Mouse (Mus musculus): Measurements from ENCODE around the gene Lamb1. TPM values are rescaled to one million over a fixed set of nuclear protein-coding genes. Genes with fewer than 3 reads are reported as not detected.

Gene Lamb1
- polyA plus RNA-seq, 1 experiment from 2014 or later, result 13.2 TPM

GRCm38 (mm10) chr12:31272012-31272735 lies 7.1 kb downstream of the Lamb1 start:
- no peaks in the 10 kb centered on the region for H3K4me1 ChIP-seq (ENCODE audit: control insufficient read depth, insufficient read depth, low read length)
- no peak overlapping the region for H3K4me3 ChIP-seq (ENCODE audit: low read depth, low read length)
- H3K36me3 ChIP-seq (ENCODE audit: control insufficient read depth, insufficient read depth, low read length), result no peaks in the 10 kb centered on the region
- WGBS, result 75% methylated on average over 8 of the region's 8 CpGs
- no peaks in the 10 kb centered on the region for H3K9me3 ChIP-seq (replicated peaks; ENCODE audit: control insufficient read depth, low read length, poor library complexity, severe bottlenecking)
- no peak overlapping the region for H3K27ac ChIP-seq (ENCODE audit: low read length)
- no peak overlapping the region for H3K4me2 ChIP-seq (ENCODE audit: low read length)
- 0 out of 2 replicates have a peak, but pooled peaks cover 3% of the 10 kb centered on the region for H3K27me3 ChIP-seq (ENCODE audit: control insufficient read depth, insufficient read depth, low read depth, low read length)
- no peak for ATAC-seq
- no peak overlapping the region for H3K9ac ChIP-seq (ENCODE audit: low read depth, low read length)

GRCm38 (mm10) chr12:31272846-31273245 lies 7.8 kb downstream of the Lamb1 start:
- Histone ChIP-seq H3K27me3 (ENCODE audit: control insufficient read depth, insufficient read depth, low read depth, low read length) (0 out of 2 replicates have a peak, but pooled peaks cover 1% of the 10 kb centered on the region), H3K4me1 (ENCODE audit: control insufficient read depth, insufficient read depth, low read length) (no peaks in the 10 kb centered on the region), H3K9me3 (replicated peaks; ENCODE audit: control insufficient read depth, low read length, poor library complexity, severe bottlenecking) (no peaks in the 10 kb centered on the region), H3K27ac (ENCODE audit: low read length) (no peak overlapping the region), H3K4me2 (ENCODE audit: low read length) (no peak overlapping the region), H3K4me3 (ENCODE audit: low read depth, low read length) (no peak overlapping the region), H3K9ac (ENCODE audit: low read depth, low read length) (no peak overlapping the region), H3K36me3 (ENCODE audit: control insufficient read depth, insufficient read depth, low read length) (no peaks in the 10 kb centered on the region)
- 64% methylated on average over 2 of the region's 2 CpGs for WGBS
- ATAC-seq, result no peak

- H3K27ac ChIP-seq (ENCODE audit: low read length), result no peak overlapping the region
- H3K4me1 ChIP-seq (ENCODE audit: control insufficient read depth, insufficient read depth, low read length), result no peaks in the 10 kb centered on the region
- H3K9me3 ChIP-seq (replicated peaks; ENCODE audit: control insufficient read depth, low read length, poor library complexity, severe bottlenecking), result no peaks in the 10 kb centered on the region
- no peaks in the 10 kb centered on the region for H3K36me3 ChIP-seq (ENCODE audit: control insufficient read depth, insufficient read depth, low read length)
- no peak for ATAC-seq
- H3K4me3 ChIP-seq (ENCODE audit: low read depth, low read length), result no peak overlapping the region
- H3K27me3 ChIP-seq (ENCODE audit: control insufficient read depth, insufficient read depth, low read depth, low read length), result no peaks in the 10 kb centered on the region
- no peak overlapping the region for H3K9ac ChIP-seq (ENCODE audit: low read depth, low read length)
- 92% methylated on average over 7 of the region's 7 CpGs for WGBS
- no peak overlapping the region for H3K4me2 ChIP-seq (ENCODE audit: low read length)
Measured at GRCm38 (mm10) chr12:31273646-31274045, 8.6 kb downstream of the Lamb1 start.

- H3K9ac ChIP-seq (ENCODE audit: low read depth, low read length), result no peak overlapping the region
- no peaks in the 10 kb centered on the region for H3K27me3 ChIP-seq (ENCODE audit: control insufficient read depth, insufficient read depth, low read depth, low read length)
- H3K27ac ChIP-seq (ENCODE audit: low read length), result no peak overlapping the region
- no peaks in the 10 kb centered on the region for H3K36me3 ChIP-seq (ENCODE audit: control insufficient read depth, insufficient read depth, low read length)
- H3K4me3 ChIP-seq (ENCODE audit: low read depth, low read length), result no peak overlapping the region
- H3K4me1 ChIP-seq (ENCODE audit: control insufficient read depth, insufficient read depth, low read length), result no peaks in the 10 kb centered on the region
- H3K9me3 ChIP-seq (replicated peaks; ENCODE audit: control insufficient read depth, low read length, poor library complexity, severe bottlenecking), result no peaks in the 10 kb centered on the region
- H3K4me2 ChIP-seq (ENCODE audit: low read length), result no peak overlapping the region
- ATAC-seq, result no peak
- WGBS, result 87% methylated on average over 10 of the region's 10 CpGs
Measured at GRCm38 (mm10) chr12:31275411-31275810, 10.4 kb downstream of the Lamb1 start.

- Histone ChIP-seq H3K4me2 (ENCODE audit: low read length) (no peak overlapping the region), H3K36me3 (ENCODE audit: control insufficient read depth, insufficient read depth, low read length) (no peaks in the 10 kb centered on the region), H3K27me3 (ENCODE audit: control insufficient read depth, insufficient read depth, low read depth, low read length) (no peaks in the 10 kb centered on the region), H3K4me3 (ENCODE audit: low read depth, low read length) (no peak overlapping the region), H3K27ac (ENCODE audit: low read length) (no peak overlapping the region), H3K4me1 (ENCODE audit: control insufficient read depth, insufficient read depth, low read length) (no peaks in the 10 kb centered on the region), H3K9ac (ENCODE audit: low read depth, low read length) (no peak overlapping the region), H3K9me3 (replicated peaks; ENCODE audit: control insufficient read depth, low read length, poor library complexity, severe bottlenecking) (no peaks in the 10 kb centered on the region)
- ATAC-seq, result no peak
- 94% methylated on average over 11 of the region's 11 CpGs for WGBS
Measured at GRCm38 (mm10) chr12:31278270-31278669, 13.2 kb downstream of the Lamb1 start.

GRCm38 (mm10) chr12:31280318-31280717 lies 15.3 kb downstream of the Lamb1 start:
- 90% methylated on average over 7 of the region's 7 CpGs for WGBS
- H3K4me3 ChIP-seq (ENCODE audit: low read depth, low read length), result no peak overlapping the region
- no peak overlapping the region for H3K4me2 ChIP-seq (ENCODE audit: low read length)
- no peaks in the 10 kb centered on the region for H3K36me3 ChIP-seq (ENCODE audit: control insufficient read depth, insufficient read depth, low read length)
- no peaks in the 10 kb centered on the region for H3K4me1 ChIP-seq (ENCODE audit: control insufficient read depth, insufficient read depth, low read length)
- H3K27ac ChIP-seq (ENCODE audit: low read length), result no peak overlapping the region
- no peaks in the 10 kb centered on the region for H3K27me3 ChIP-seq (ENCODE audit: control insufficient read depth, insufficient read depth, low read depth, low read length)
- ATAC-seq, result no peak
- H3K9ac ChIP-seq (ENCODE audit: low read depth, low read length), result no peak overlapping the region
- no peaks in the 10 kb centered on the region for H3K9me3 ChIP-seq (replicated peaks; ENCODE audit: control insufficient read depth, low read length, poor library complexity, severe bottlenecking)

- no peak for ATAC-seq
- 21% methylated on average over 9 of the region's 9 CpGs for WGBS
- H3K27ac ChIP-seq (ENCODE audit: low read length), result no peak overlapping the region
Measured at GRCm38 (mm10) chr12:31281100-31281591, 16.1 kb downstream of the Lamb1 start.

GRCm38 (mm10) chr12:31282241-31282640 lies 17.2 kb downstream of the Lamb1 start:
- no peak for ATAC-seq
- Histone ChIP-seq H3K36me3 (ENCODE audit: control insufficient read depth, insufficient read depth, low read length) (no peaks in the 10 kb centered on the region), H3K4me2 (ENCODE audit: low read length) (no peak overlapping the region), H3K4me1 (ENCODE audit: control insufficient read depth, insufficient read depth, low read length) (no peaks in the 10 kb centered on the region), H3K4me3 (ENCODE audit: low read depth, low read length) (no peak overlapping the region), H3K27ac (ENCODE audit: low read length) (no peak overlapping the region), H3K9ac (ENCODE audit: low read depth, low read length) (no peak overlapping the region), H3K27me3 (ENCODE audit: control insufficient read depth, insufficient read depth, low read depth, low read length) (no peaks in the 10 kb centered on the region), H3K9me3 (replicated peaks; ENCODE audit: control insufficient read depth, low read length, poor library complexity, severe bottlenecking) (no peaks in the 10 kb centered on the region)
- 86% methylated on average over 5 of the region's 5 CpGs for WGBS

More at GRCm38 (mm10) chr12:31281100-31281591, 16.1 kb downstream of the Lamb1 start:
- no peak overlapping the region for H3K4me3 ChIP-seq (ENCODE audit: low read depth, low read length)
- H3K36me3 ChIP-seq (ENCODE audit: control insufficient read depth, insufficient read depth, low read length), result no peaks in the 10 kb centered on the region
- H3K27me3 ChIP-seq (ENCODE audit: control insufficient read depth, insufficient read depth, low read depth, low read length), result no peaks in the 10 kb centered on the region
- no peak overlapping the region for H3K9ac ChIP-seq (ENCODE audit: low read depth, low read length)
- H3K4me2 ChIP-seq (ENCODE audit: low read length), result no peak overlapping the region
- H3K9me3 ChIP-seq (replicated peaks; ENCODE audit: control insufficient read depth, low read length, poor library complexity, severe bottlenecking), result no peaks in the 10 kb centered on the region
- H3K4me1 ChIP-seq (ENCODE audit: control insufficient read depth, insufficient read depth, low read length), result no peaks in the 10 kb centered on the region

GRCm38 (mm10) chr12:31283131-31283530 lies 18.1 kb downstream of the Lamb1 start:
- Histone ChIP-seq H3K4me3 (ENCODE audit: low read depth, low read length) (no peak overlapping the region), H3K27me3 (ENCODE audit: control insufficient read depth, insufficient read depth, low read depth, low read length) (no peaks in the 10 kb centered on the region), H3K36me3 (ENCODE audit: control insufficient read depth, insufficient read depth, low read length) (no peaks in the 10 kb centered on the region), H3K27ac (ENCODE audit: low read length) (no peak overlapping the region), H3K9ac (ENCODE audit: low read depth, low read length) (no peak overlapping the region), H3K9me3 (replicated peaks; ENCODE audit: control insufficient read depth, low read length, poor library complexity, severe bottlenecking) (no peaks in the 10 kb centered on the region), H3K4me2 (ENCODE audit: low read length) (no peak overlapping the region), H3K4me1 (ENCODE audit: control insufficient read depth, insufficient read depth, low read length) (no peaks in the 10 kb centered on the region)
- ATAC-seq, result no peak
- 92% methylated on average over 4 of the region's 4 CpGs for WGBS
